Mouse (Mus musculus): ENCODE data around the gene Gdf9. TPM values are rescaled to one million over a fixed set of nuclear protein-coding genes. Genes with fewer than 3 reads are reported as not detected.

Gdf9 gene
- total RNA-seq, 2 experiments from 2014 or later, result 0.89 to 1.1 TPM

DNA sequence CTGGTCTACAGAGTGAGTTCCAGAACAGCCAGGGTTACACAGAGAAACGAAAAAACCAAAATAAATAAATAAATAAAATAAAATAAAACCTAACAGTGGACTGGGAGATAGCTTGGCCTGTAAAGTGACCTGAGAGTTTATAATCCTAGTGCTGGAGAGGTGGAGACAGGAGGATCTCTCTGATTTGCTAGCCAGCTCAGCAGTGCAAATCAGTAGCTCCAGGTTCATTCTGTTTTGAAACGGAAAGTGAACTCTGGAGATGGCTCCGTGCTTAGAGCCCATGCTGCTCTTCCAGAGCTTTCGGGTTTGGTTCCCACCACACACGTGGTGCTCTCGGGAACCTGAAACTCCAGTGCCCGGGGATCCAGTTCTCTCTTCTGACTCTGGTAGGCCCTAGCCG lies 17.2 kb downstream of the Gdf9 start:
- Histone ChIP-seq H3K27ac (no peak overlapping the region), H3K4me3 (no peak overlapping the region)
- DNase-seq (ENCODE audit: extremely low spot score in 1 of 2, low spot score in 2 of 2), result no peak
- no peak for TF ChIP-seq CTCF (IDR thresholded peaks at IDR 0.05)
- intact Hi-C loops (cut with DNase I), result no loop called here

DNA sequence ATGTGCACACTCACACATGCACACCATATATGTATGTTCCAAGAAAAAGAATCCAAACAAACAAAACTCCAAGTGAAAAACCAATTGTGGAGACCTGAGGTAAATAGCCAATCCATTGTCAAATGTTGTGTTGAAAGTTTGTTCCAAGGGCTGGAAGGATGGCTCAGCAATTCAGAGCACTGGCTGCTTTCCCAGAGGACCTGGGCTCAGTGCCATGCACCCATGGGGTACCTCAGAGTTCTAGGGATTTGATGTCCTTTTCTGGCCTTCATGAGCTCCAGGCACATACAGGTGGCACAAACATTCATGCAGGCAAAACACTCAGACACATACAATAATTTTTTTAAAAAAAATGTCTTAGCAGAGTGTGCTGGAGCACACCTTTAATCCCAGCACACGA lies 17.7 kb downstream of the Gdf9 start:
- Histone ChIP-seq H3K4me3 (no peak overlapping the region), H3K27ac (no peak overlapping the region)
- TF ChIP-seq CTCF (IDR thresholded peaks at IDR 0.05), result no peak
- no peak for DNase-seq (ENCODE audit: extremely low spot score in 1 of 2, low spot score in 2 of 2)
- intact Hi-C loops (cut with DNase I), result no loop called here

DNA sequence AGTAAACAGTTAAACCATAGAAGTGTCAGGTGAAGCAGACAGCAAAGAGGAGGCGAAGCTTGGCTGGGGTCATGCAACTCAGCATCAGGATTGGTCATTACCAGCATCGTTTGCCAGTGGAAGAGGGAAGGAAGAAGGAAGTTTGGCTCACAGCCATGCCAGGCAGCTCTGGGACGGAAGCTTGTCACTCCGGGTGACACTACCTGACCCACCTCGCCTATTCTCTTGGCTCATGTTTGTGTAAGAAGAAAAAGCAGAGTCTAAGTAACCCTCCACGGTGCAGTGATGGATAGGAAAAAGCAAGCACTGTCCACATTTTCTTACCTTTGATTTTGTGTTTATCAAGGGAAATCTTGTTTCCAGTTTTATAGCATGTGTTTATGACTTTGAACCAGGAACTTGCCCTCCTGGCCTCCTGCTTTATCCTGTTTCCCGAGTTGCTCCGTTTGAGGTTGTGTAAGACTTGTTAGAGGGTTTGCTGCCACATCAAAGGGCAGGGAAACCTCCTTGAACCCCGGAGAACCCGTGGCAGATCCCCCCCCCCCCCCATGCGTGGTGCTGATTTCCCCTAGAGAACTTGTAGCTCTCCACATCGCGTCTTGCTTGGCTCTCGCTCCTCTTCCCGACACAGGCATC lies 19.4 kb downstream of the Gdf9 start:
- TF ChIP-seq CTCF (IDR thresholded peaks at IDR 0.05), result no peak

DNA sequence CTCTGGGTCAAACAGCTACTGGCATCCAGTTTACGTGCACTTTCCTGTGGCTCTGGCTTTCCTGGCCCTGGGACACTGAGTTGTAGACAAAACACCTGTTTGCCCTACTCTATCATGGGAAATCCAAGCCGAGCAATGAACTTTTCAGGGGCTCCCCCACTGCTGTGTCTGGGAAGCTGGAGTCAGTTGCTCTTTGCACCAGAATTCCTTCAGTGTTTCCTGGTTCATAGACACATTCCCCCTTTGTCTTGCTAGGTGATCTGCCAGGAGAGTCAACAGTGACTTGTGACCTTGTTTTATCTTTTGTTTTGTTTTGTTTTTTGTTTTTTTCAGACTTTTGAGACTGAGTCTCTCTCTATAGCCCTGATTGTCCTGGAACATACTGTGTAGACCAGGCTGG lies 20.5 kb downstream of the Gdf9 start:
- intact Hi-C loops (cut with DNase I), result loop anchor here (10.0 kb wide), 1 partner anchor 1037 kb away; no protein-coding TSS in a partner anchor
- no peak for DNase-seq (ENCODE audit: extremely low spot score in 1 of 2, low spot score in 2 of 2)
- H3K4me3 ChIP-seq, result no peak overlapping the region
- TF ChIP-seq CTCF (IDR thresholded peaks at IDR 0.05), result no peak
- H3K27ac ChIP-seq, result no peak overlapping the region

More for the DNA sequence above, 19.4 kb downstream of the Gdf9 start:
- no peak overlapping the region for H3K4me3 ChIP-seq
- no peak overlapping the region for H3K27ac ChIP-seq
- no peak for DNase-seq (ENCODE audit: extremely low spot score in 1 of 2, low spot score in 2 of 2)
- intact Hi-C loops (cut with DNase I), result loop anchor here (10.0 kb wide), 1 partner anchor 1035 kb away; no protein-coding TSS in a partner anchor

DNA sequence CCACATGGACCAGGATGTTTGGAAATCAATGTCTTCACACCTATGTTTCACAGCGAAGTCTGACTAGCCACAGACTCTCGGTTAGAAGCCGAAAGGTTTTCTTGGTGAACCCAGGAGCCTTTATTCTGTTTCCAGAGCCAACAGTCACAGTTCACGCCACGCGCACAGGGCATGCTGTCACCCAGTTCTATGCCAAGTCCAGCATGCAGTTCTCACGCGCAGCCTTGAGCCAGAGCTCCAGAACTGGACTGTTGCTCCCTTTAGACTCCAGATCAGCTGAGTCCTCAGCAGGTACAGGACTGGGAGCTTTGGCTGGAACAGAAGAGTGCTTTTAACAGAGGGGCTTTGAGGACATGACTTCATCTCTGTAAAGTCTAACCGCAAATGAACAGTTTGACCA lies 21.6 kb downstream of the Gdf9 start:
- no peak for DNase-seq (ENCODE audit: extremely low spot score in 1 of 2, low spot score in 2 of 2)
- no peak for TF ChIP-seq CTCF (IDR thresholded peaks at IDR 0.05)
- Histone ChIP-seq H3K4me3 (no peak overlapping the region), H3K27ac (no peak overlapping the region)
- intact Hi-C loops (cut with DNase I), result loop anchor here (10.0 kb wide), 1 partner anchor 1038 kb away; no protein-coding TSS in a partner anchor

DNA sequence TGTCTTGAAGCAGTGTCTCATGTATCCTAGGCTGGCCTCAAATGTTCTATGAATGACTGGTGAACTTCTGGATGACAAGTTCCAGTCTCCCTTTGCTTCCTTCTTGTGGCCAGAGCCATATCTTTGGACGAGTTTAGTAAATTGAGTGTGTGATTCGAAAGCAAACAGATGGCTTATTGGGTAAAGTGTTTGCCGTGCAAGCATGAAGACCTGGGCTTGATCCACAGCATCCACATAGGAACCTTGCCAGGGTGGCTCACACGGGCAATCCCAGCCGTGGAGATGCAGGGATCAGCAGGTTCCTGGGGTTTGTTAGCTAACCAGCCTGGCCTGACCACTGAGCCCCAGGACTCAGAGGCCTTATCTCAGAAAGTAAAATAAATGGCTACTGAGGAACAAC lies 22.2 kb downstream of the Gdf9 start:
- no peak for TF ChIP-seq CTCF (IDR thresholded peaks at IDR 0.05)
- intact Hi-C loops (cut with DNase I), result loop anchor here (10.0 kb wide), 1 partner anchor 1038 kb away; no protein-coding TSS in a partner anchor
- Histone ChIP-seq H3K27ac (no peak overlapping the region), H3K4me3 (no peak overlapping the region)
- no peak for DNase-seq (ENCODE audit: extremely low spot score in 1 of 2, low spot score in 2 of 2)

DNA sequence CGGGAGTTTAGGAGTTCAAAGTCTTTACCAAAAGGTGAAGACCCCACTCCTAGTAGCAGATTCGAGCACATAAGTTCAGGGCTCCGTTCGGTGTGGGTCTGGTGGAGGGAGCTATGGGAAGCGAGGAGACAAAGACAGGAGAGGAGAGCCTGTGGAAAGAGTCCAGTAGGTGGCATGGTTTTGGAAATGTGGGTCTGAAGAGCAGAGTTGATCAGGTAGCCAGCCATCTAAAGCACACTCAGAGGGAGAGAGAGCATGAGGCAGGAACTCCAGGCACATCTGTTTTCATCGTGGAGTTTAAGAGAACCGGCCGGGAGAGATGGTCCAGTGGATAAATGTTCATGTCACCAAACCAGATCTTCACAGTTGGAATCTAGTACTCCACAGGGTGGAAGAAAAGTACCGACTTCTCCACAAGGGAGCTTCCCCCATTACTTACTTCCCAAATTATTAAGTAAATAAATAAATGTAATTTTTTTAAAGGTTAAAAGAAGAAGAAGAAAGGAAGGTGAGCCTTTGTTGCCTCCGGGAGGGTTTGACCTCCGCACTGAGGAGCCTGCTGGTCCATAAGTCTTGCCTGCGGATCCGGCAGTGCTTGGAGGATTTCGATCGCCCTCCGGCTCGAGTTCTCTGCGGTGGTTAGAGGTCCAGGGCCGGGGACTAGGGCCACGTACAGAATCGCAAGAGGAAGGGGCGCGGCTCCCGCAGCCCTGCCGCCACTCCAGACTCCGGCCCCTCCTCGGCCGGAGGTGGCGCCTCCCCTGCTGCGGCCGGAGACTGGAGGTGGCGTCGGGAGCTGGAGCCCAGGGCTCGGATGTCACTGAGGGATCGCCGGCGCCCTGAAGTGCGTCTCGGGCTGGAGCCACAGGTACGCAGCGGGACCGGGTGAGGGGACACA lies 25.9 kb downstream of the Gdf9 start, which contains the start of the genes Gm10447 and Shroom1:
TSS of gene Gm10447 (minus strand) at position 637 of the 898 bp plus-strand sequence.
TSS of gene Shroom1 (plus strand) at position 732 of the 898 bp plus-strand sequence.
- Histone ChIP-seq H3K27ac (peak within 1 kb of the TSS; percentile 71), H3K4me3 (peak within 1 kb of the TSS; percentile 60)
- intact Hi-C loops (cut with DNase I), result loop anchor here (10.0 kb wide), 1 partner anchor 1042 kb away; no protein-coding TSS in a partner anchor
- DNase-seq (ENCODE audit: extremely low spot score in 1 of 2, low spot score in 2 of 2), result no peak
- TF ChIP-seq CTCF (IDR thresholded peaks at IDR 0.05), result peak; percentile 57

DNA sequence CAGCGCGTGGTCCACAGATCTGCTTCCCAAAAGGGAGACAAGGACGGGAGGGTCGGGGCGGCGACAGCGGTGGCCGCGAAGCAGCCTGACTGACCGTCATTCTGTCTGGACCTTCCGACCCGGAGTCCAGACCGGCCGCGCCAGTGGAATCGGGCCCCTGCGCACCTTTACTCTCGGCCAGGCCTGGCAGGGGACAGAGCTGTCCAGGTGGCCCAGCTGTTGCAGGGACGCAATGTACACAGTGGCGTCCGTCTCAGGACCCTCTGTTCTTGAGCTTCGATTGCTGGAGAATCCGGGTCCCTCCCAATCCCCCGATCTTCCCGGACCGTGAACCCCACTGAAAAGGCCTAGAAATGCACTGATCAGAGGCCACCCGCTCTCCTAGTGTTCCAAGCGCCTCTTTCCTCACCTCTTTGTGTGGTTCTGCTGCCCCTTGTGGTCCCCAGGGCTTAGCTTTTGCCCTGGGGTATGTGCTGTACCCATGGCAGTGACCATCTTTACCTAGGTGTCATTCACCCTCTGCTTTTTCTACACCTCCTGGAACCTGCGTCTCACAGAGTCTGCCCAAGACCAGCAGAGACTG lies 26.6 kb downstream of the Gdf9 start:
- intact Hi-C loops (cut with DNase I), result loop anchor here (10.0 kb wide), 1 partner anchor 1043 kb away; no protein-coding TSS in a partner anchor
- TF ChIP-seq CTCF (IDR thresholded peaks at IDR 0.05), result peak; percentile 21
- no peak for DNase-seq (ENCODE audit: extremely low spot score in 1 of 2, low spot score in 2 of 2)
- peak overlapping the region; percentile 60 for H3K4me3 ChIP-seq
- peak overlapping the region; percentile 71 for H3K27ac ChIP-seq

DNA sequence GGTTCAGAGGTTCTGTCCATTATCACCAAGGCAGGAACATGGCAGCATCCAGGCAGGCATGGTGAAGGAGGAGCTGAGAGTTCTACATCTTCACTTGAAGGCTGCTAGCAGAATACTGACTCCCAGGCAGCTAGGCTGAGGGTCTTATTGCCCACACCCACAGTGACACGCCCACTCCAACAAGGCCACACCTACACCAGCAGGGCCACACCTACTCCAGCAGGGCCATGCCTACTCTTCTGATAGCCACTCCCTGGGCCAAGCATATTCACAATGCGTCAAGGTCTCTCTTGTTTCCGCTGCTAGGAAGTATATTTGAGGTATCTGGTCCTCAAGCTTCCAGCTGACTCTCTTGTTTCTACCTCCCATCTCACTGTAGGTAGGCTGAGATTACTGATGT lies 28.2 kb downstream of the Gdf9 start:
- no peak for TF ChIP-seq CTCF (IDR thresholded peaks at IDR 0.05)
- Histone ChIP-seq H3K4me3 (no peak overlapping the region), H3K27ac (no peak overlapping the region)
- DNase-seq (ENCODE audit: extremely low spot score in 1 of 2, low spot score in 2 of 2), result no peak
- intact Hi-C loops (cut with DNase I), result loop anchor here (10.0 kb wide), 1 partner anchor 1044 kb away; no protein-coding TSS in a partner anchor

DNA sequence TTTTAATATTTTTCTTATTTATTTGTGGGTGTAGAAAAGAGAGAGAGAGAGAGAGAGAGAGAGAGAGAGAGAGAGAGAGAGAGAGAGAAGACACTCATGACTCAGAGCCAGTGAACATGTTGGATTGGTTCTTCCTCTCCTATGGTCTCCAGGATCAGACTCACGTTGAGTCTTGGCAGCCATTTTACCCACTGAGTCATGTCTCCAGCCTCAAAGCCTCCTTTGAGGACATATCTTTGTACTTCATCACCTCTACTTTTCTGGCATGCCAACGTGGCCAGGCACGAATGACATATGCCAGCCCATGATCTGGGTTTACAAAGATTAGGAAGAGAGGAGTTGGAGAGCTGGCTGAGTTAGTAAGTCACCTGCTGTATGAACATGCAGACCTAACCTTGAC lies 29.4 kb downstream of the Gdf9 start:
- no peak for DNase-seq (ENCODE audit: extremely low spot score in 1 of 2, low spot score in 2 of 2)
- intact Hi-C loops (cut with DNase I), result loop anchor here (10.0 kb wide), 1 partner anchor 385 kb away; no protein-coding TSS in a partner anchor
- H3K27ac ChIP-seq, result no peak overlapping the region
- H3K4me3 ChIP-seq, result no peak overlapping the region
- no peak for TF ChIP-seq CTCF (IDR thresholded peaks at IDR 0.05)

DNA sequence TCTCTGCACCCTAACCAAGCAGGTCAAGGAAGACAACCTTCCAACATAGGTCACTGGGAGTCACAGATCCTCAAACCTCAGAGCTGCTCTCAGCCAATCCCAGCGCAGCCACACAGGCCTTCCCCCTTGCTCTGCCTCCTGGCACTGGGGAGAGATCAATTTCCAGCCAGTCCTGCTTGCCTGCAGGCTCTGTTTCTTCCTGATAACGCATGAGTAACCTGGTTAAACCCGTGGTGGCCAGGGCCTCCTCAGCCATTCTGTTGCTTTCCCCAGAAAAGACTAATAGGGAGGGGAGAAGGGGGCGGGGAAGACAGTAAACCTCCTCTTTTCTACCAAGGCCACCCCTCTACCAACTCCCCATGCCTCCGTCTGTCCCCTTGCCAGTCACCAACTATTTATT lies 30.9 kb downstream of the Gdf9 start:
- DNase-seq (ENCODE audit: extremely low spot score in 1 of 2, low spot score in 2 of 2), result no peak
- H3K27ac ChIP-seq, result no peak overlapping the region
- TF ChIP-seq CTCF (IDR thresholded peaks at IDR 0.05), result no peak
- intact Hi-C loops (cut with DNase I), result loop anchor here (10.0 kb wide), 1 partner anchor 383 kb away; no protein-coding TSS in a partner anchor
- H3K4me3 ChIP-seq, result no peak overlapping the region
